Mouse (Mus musculus) MEL (cell line): ENCODE measurements at regions not wholly inside any gene's neighbourhood (a gene's known extent, or its start where the extent isn't known, plus 50 kb on each side); places are given as distances from the start of the nearest gene placed in this dataset.

Experiments used
- CHD2 ChIP-seq: IDR thresholded peaks from 2 replicates; pipeline ENCODE4 v1.6.1; 2011; ENCODE audit warnings: low read length, improper control_type of control experiment
- CTCF ChIP-seq, 3 experiments: IDR thresholded peaks in 2 of 3; conservative IDR thresholded peaks in 1 of 3; 2 replicates each; pipeline ENCODE4 v1.5.1; 2011 to 2012; ENCODE audit warnings: low read length in 3 of 3, low read depth in 2 of 3, mild to moderate bottlenecking in 2 of 3, improper control_type of control experiment in 1 of 3, inconsistent platforms in 1 of 3, mixed read lengths in 1 of 3, moderate library complexity in 1 of 3; ENCODE audit not compliant: control insufficient read depth in 1 of 3, insufficient read depth in 1 of 3, poor library complexity in 1 of 3, severe bottlenecking in 1 of 3
- EP300 ChIP-seq, 2 experiments: IDR thresholded peaks; 2 replicates each; pipeline ENCODE4 v1.6.1; 2011; ENCODE audit warnings: improper control_type of control experiment in 2 of 2, low read length in 2 of 2, low read depth in 1 of 2, mild to moderate bottlenecking in 1 of 2
- HCFC1 ChIP-seq: IDR thresholded peaks from 2 replicates; pipeline ENCODE4 v1.6.1; 2012; ENCODE audit warnings: low read depth, mild to moderate bottlenecking, inconsistent platforms, low read length, improper control_type of control experiment, moderate library complexity
- MAX ChIP-seq: IDR thresholded peaks from 2 replicates; pipeline ENCODE4 v1.6.1; 2011; ENCODE audit warnings: low read length, improper control_type of control experiment
- MXI1 ChIP-seq: IDR thresholded peaks from 2 replicates; pipeline ENCODE4 v1.6.1; 2011; ENCODE audit warnings: mild to moderate bottlenecking, low read depth, low read length, improper control_type of control experiment
- NRF1 ChIP-seq: IDR thresholded peaks from 2 replicates; pipeline ENCODE4 v1.6.1; 2014; ENCODE audit warnings: low read depth, mild to moderate bottlenecking, inconsistent platforms, low read length, improper control_type of control experiment, moderate library complexity; ENCODE audit not compliant: poor library complexity, insufficient read depth, severe bottlenecking
- POLR2AphosphoS5 ChIP-seq: IDR thresholded peaks from 2 replicates; pipeline ENCODE4 v1.6.1; 2012; ENCODE audit warnings: low read depth, borderline replicate concordance, mild to moderate bottlenecking, inconsistent platforms, low read length, moderate library complexity, mixed read lengths
- ZMIZ1 ChIP-seq: IDR thresholded peaks from 2 replicates; pipeline ENCODE4 v1.6.1; 2012; ENCODE audit warnings: low read depth, mild to moderate bottlenecking, inconsistent platforms, low read length, improper control_type of control experiment, moderate library complexity

GRCm38 (mm10) chr4:7452678-7453077, 786.2 kb downstream of the Car8 start:
- TF ChIP-seq CHD2 (no peak), HCFC1 (no peak), CTCF (IDR thresholded peaks at IDR 0.05 in 2 of 3, conservative IDR thresholded peaks at IDR 0.05 in 1 of 3; ENCODE audit: control insufficient read depth in 1 of 3, insufficient read depth in 1 of 3, low read depth in 2 of 3, low read length in 3 of 3, poor library complexity in 1 of 3, severe bottlenecking in 1 of 3) (no peak), ZMIZ1 (no peak), NRF1 (no peak), MAX (no peak), MXI1 (no peak), EP300 (IDR thresholded peaks at IDR 0.05; ENCODE audit: low read depth in 1 of 2, low read length in 2 of 2) (no peak), POLR2AphosphoS5 (no peak)
